Mouse (Mus musculus) heart, embryonic 13.5 days (tissue): Measurements from ENCODE around the gene Vmn1r233. TPM values are rescaled to one million over a fixed set of nuclear protein-coding genes. Genes with fewer than 3 reads are reported as not detected.

Source experiments
- ATAC-seq: fragments of 200-750 bp; cut with Nextera tagmentation; 2 replicates; pipeline ENCODE4 v1.8.0; 2017; ENCODE audit warnings: moderate TSS enrichment; ENCODE audit not compliant: insufficient number of reproducible peaks, low FRiP score, low TSS enrichment; ENCODE audit errors: extremely low read depth
- H3K27ac ChIP-seq: fragments of 300-500 bp; sonication (generic); replicated peaks from 2 replicates; pipeline ENCODE4 v1.5.1; 2015; ENCODE audit warnings: moderate library complexity, mild to moderate bottlenecking, inconsistent platforms
- H3K27me3 ChIP-seq: fragments of 300-500 bp; sonication (generic); replicated peaks from 2 replicates; pipeline ENCODE4 v1.6.1; 2015; ENCODE audit warnings: mild to moderate bottlenecking, inconsistent platforms
- H3K36me3 ChIP-seq: fragments of 300-500 bp; sonication (generic); 2 replicates; pipeline ENCODE4 v1.6.1; 2015; ENCODE audit warnings: mild to moderate bottlenecking, inconsistent platforms
- H3K4me1 ChIP-seq: fragments of 300-500 bp; sonication (generic); 2 replicates; pipeline ENCODE4 v1.6.1; 2015; ENCODE audit warnings: inconsistent platforms
- H3K4me2 ChIP-seq: fragments of 300-500 bp; sonication (generic); 2 replicates; pipeline ENCODE4 v1.6.1; 2015; ENCODE audit warnings: inconsistent platforms, mild to moderate bottlenecking, moderate library complexity
- H3K4me3 ChIP-seq: fragments of 300-500 bp; sonication (generic); 2 replicates; pipeline ENCODE4 v1.5.1; 2015; ENCODE audit warnings: moderate library complexity, mild to moderate bottlenecking, inconsistent platforms
- H3K9ac ChIP-seq: fragments of 300-500 bp; sonication (generic); 2 replicates; pipeline ENCODE4 v1.6.1; 2015; ENCODE audit warnings: inconsistent platforms, mild to moderate bottlenecking, moderate library complexity
- H3K9me3 ChIP-seq: fragments of 300-500 bp; sonication (generic); 2 replicates; pipeline ENCODE4 v1.6.1; 2016; ENCODE audit warnings: inconsistent platforms
- WGBS: fragments of 180-500 bp; shearing (Covaris S2); methylation state at CpG from one replicate; pipeline ENCODE4 v1.1.7; 2015; ENCODE audit warnings: mixed read lengths; 5-methylcytosine and 5-hydroxymethylcytosine counted together
- polyA plus RNA-seq: library from polyadenylated mRNA; unstranded; fragments of >200 nt; fragmentation: Nextera tagmentation; extraction: Ambion mirVana; gene quantifications from 2 replicates; pipeline ENCODE4 v1.2.1, GENCODE M21; 2015

Vmn1r233 gene
- polyA plus RNA-seq: not detected in 2 replicates

GRCm38 (mm10) chr17:20996364-20996763 is at the start of gene Vmn1r233:
TSS of gene Vmn1r233 (minus strand) at chr17:20996464.
- Histone ChIP-seq H3K27me3 (no peaks in the 10 kb centered on the region), H3K4me1 (no peaks in the 10 kb centered on the region), H3K27ac (no peak within 1 kb of the TSS), H3K9me3 (no peaks in the 10 kb centered on the region), H3K4me2 (no peak within 1 kb of the TSS), H3K36me3 (no peaks in the 10 kb centered on the region), H3K9ac (no peak within 1 kb of the TSS), H3K4me3 (no peak within 1 kb of the TSS)
- ATAC-seq: no peak

DNA sequence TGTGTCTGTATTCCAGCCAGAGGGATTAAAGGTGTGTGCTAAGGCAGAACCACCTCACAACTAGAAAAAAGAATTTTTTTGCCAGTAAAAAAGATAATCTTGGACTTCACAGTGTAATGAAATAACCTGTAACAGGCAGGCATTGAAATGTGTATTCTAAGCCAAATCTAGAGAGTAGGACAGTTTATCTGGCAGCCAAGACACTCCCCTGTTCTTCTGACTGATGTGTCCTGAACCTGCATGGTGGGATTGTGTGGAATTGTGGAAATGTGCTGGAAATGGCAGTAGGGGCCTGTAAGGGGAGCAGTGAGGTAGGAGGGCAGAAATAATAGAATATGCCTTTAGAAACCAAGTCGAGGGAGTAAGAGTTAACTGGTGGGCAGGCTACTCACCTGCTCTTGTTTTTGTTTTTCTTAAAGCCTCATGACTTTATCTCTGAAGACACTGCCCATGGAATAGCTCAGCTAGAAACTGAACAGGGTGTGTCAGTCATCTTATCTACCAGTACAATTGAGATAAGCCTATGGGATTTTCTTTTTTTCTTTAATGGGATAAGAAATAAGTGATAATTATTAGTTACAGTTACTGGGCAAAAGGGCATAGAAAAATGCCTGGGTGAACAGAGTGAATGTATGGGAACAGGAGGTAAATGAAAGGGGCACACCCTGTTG is 22.3 kb upstream of the Vmn1r233 start:
- Histone ChIP-seq H3K4me1 (no peaks in the 10 kb centered on the region), H3K27ac (no peak overlapping the region), H3K4me3 (no peak overlapping the region), H3K36me3 (peaks cover 89% of the 10 kb centered on the region), H3K4me2 (no peak overlapping the region), H3K9me3 (no peaks in the 10 kb centered on the region), H3K9ac (no peak overlapping the region), H3K27me3 (no peaks in the 10 kb centered on the region)
- no peak for ATAC-seq
- 73% methylated on average over 1 of the region's 1 CpGs for WGBS

- ATAC-seq: no peak
- H3K4me2 ChIP-seq: peak overlapping the region; percentile 91
- peaks cover 19% of the 10 kb centered on the region for H3K4me1 ChIP-seq
- H3K9me3 ChIP-seq: no peaks in the 10 kb centered on the region
- H3K4me3 ChIP-seq: peak overlapping the region; percentile 92
- H3K27ac ChIP-seq: peak overlapping the region; percentile 95
- peak overlapping the region; percentile 93 for H3K9ac ChIP-seq
- H3K36me3 ChIP-seq: peaks cover 34% of the 10 kb centered on the region
- no peaks in the 10 kb centered on the region; the same call in 1 of the 2 replicates for H3K27me3 ChIP-seq
- WGBS: 25% methylated on average over 1 of the region's 1 CpGs
Measured at GRCm38 (mm10) chr17:21009726-21010125, 13.5 kb upstream of the Vmn1r233 start.

DNA sequence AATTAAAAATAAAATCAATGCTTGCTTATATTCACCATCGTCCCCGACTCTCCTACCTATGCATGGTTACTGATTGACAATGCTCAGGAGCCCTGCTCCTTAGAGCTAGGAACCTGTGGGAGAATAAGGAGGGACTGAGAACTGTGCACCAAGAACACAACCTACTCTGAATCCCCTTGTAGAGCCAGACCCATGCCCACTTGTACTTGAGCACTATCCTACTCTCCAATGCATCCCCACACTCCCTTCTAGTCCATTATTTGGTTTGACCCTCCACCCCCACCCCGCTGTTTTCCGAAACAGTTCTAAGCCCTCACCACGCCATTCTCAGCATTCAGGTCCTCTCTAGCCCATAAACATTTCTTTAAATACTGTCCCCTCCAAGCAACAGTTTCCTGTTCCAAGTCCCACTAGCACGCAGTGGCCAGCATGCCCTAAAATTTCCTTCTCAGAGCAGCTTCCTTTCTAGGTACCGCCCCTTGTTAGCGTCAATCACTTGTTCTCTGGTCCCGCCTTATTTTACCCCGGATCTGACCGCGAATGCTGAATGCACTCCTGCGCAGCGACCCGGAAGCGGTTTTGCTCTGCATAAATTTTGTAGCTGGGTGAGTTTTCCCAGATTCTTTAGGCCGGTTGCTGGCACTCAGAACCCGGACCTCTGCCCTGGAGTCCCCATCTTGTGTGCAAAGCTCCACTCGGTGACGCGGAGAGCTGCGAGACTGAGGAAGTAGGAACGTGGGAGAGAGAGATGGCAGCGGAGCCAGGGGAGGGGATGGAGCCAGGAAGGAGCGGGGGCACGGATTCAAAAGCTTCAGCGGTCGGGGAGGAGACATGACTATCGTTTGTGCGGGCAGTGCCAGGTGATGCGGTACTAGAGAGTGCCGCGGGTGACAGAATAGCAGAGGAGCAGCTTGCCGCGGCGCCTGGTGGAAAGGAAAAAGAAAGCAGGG is 12.4 kb upstream of the Vmn1r233 start, which contains the start of gene Zfp160:
Gene Zfp160 (plus strand): TSS at position 522 of the 950 bp plus-strand sequence.
- no peaks in the 10 kb centered on the region for H3K9me3 ChIP-seq
- peak within 1 kb of the TSS; percentile 95 for H3K27ac ChIP-seq
- H3K36me3 ChIP-seq: peaks cover 27% of the 10 kb centered on the region
- no peaks in the 10 kb centered on the region; the same call in 1 of the 2 replicates for H3K27me3 ChIP-seq
- peak within 1 kb of the TSS; percentile 91 for H3K4me2 ChIP-seq
- ATAC-seq: peak; percentile 83
- peak within 1 kb of the TSS; percentile 92 for H3K4me3 ChIP-seq
- peaks cover 19% of the 10 kb centered on the region for H3K4me1 ChIP-seq
- 6% methylated on average over 36 of the region's 36 CpGs for WGBS
- peak within 1 kb of the TSS; percentile 93 for H3K9ac ChIP-seq

DNA sequence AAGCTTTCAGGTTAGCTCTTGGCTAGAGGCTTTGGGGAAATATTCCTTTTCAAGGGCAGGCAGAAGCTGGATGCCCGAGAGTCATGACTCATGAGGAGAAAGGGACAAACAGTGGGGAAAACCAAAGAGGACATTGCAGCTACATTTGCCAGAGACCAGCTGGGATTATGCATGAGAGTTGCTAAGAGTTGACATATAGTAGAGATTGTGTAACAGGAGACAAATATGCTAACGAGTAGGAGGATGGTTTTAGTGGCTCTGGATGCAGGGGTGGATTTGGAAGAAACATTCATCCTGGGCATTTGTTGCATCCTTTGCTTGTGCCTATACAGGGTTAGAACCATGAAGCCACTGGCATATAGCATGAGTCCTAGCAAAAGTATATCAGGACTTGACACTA is 2.5 kb downstream of the Vmn1r233 start:
- Histone ChIP-seq H3K9me3 (no peaks in the 10 kb centered on the region), H3K27ac (no peak overlapping the region), H3K4me3 (no peak overlapping the region), H3K4me2 (no peak overlapping the region), H3K36me3 (no peaks in the 10 kb centered on the region), H3K9ac (no peak overlapping the region), H3K27me3 (no peaks in the 10 kb centered on the region), H3K4me1 (no peaks in the 10 kb centered on the region)
- ATAC-seq: no peak
- 57% methylated on average over 2 of the region's 2 CpGs for WGBS

GRCm38 (mm10) chr17:20966681-20967080 is 29.6 kb downstream of the Vmn1r233 start:
- Histone ChIP-seq H3K27me3 (no peaks in the 10 kb centered on the region), H3K4me3 (no peak overlapping the region), H3K27ac (no peak overlapping the region), H3K36me3 (peaks cover 90% of the 10 kb centered on the region), H3K9me3 (no peaks in the 10 kb centered on the region), H3K9ac (no peak overlapping the region), H3K4me2 (no peak overlapping the region), H3K4me1 (no peaks in the 10 kb centered on the region)
- no peak for ATAC-seq

DNA sequence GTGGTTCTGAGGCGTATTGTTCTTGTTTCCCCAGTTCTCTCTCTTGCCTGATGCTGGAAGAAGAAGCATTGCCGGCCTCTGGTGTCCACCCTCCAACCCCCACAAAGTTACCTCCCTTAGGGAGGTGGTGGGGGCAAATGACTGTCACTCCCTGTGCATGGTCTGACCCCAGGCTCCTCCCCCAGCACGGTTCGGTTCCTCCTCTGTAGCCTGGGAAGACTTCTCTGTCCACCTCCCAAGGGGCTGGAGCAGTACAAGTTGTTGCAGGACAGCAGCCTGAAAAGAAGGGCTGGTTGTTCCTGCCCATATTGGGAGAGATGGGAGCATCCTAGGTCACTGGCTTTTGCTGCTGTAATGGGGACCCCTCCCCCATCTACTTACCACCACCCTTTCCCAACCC is 30.8 kb downstream of the Vmn1r233 start:
- H3K27me3 ChIP-seq: no peaks in the 10 kb centered on the region
- no peak for ATAC-seq
- H3K9me3 ChIP-seq: no peaks in the 10 kb centered on the region
- no peaks in the 10 kb centered on the region for H3K4me1 ChIP-seq
- peaks cover 97% of the 10 kb centered on the region for H3K36me3 ChIP-seq
- no peak overlapping the region for H3K9ac ChIP-seq
- WGBS: 83% methylated on average over 4 of the region's 4 CpGs
- no peak overlapping the region for H3K4me2 ChIP-seq
- no peak overlapping the region for H3K4me3 ChIP-seq
- no peak overlapping the region for H3K27ac ChIP-seq

- no peaks in the 10 kb centered on the region for H3K4me1 ChIP-seq
- H3K4me3 ChIP-seq: no peak overlapping the region
- 93% methylated on average over 5 of the region's 5 CpGs for WGBS
- H3K4me2 ChIP-seq: no peak overlapping the region
- no peaks in the 10 kb centered on the region for H3K27me3 ChIP-seq
- no peak overlapping the region for H3K9ac ChIP-seq
- peaks cover 100% of the 10 kb centered on the region for H3K36me3 ChIP-seq
- no peak overlapping the region for H3K27ac ChIP-seq
- H3K9me3 ChIP-seq: no peaks in the 10 kb centered on the region
- ATAC-seq: no peak
Measured at GRCm38 (mm10) chr17:20960386-20960785, 35.9 kb downstream of the Vmn1r233 start.

GRCm38 (mm10) chr17:20946636-20947035 is 49.6 kb downstream of the Vmn1r233 start:
- Histone ChIP-seq H3K4me1 (peaks cover 52% of the 10 kb centered on the region), H3K9ac (peak overlapping the region; percentile 92), H3K4me3 (peak overlapping the region; percentile 86), H3K27me3 (no peaks in the 10 kb centered on the region), H3K27ac (peak overlapping the region; percentile 97; the same call in 1 of the 2 replicates), H3K4me2 (peak overlapping the region; percentile 73), H3K9me3 (no peaks in the 10 kb centered on the region), H3K36me3 (peaks cover 6% of the 10 kb centered on the region)
- no peak for ATAC-seq

GRCm38 (mm10) chr17:20946026-20946565 is 50.2 kb downstream of the Vmn1r233 start:
- H3K27me3 ChIP-seq: no peaks in the 10 kb centered on the region
- under 1% methylated on average over 13 of the region's 13 CpGs for WGBS
- H3K4me1 ChIP-seq: peaks cover 52% of the 10 kb centered on the region
- no peak for ATAC-seq
- H3K27ac ChIP-seq: peak overlapping the region; percentile 97
- peak overlapping the region; percentile 92 for H3K9ac ChIP-seq
- H3K36me3 ChIP-seq: peaks cover under 1% of the 10 kb centered on the region; the same call in 1 of the 2 replicates
- no peaks in the 10 kb centered on the region for H3K9me3 ChIP-seq
- H3K4me3 ChIP-seq: peak overlapping the region; percentile 86
- peak overlapping the region; percentile 73 for H3K4me2 ChIP-seq
